ENCODE assay signal across 12 mouse cellular contexts in the genomic region with DNA sequence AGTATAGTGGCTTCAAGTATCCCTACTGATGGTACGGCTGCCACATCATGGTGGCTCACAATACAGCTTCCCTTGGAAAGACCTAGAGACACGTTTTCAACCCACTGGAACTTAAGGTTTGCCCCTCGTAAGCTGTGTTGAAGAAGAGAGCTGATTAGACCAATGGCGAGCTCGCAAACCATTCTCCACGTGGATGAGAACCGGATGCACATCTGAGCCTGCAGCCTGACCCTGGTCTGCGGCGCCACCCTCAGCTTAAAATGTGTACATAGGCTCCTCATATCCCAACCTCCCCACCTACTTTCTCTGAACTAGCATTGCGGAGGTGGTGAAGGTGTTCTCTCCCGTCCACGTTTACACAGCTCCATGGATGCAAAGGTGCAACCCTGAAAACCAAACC.
"Had no signal": no experiment of that assay in that cellular context is flagged by ENCODE, and none has a peak within 500 bp of the region (broad histone marks: within the 10 kb centered on the region; RNA-seq: fewer than 3 reads in every experiment).

No protein-coding gene starts in this region.

- H3K27me3 ChIP-seq: kidney, embryonic 15.5 days; limb, embryonic 13.5 days had no signal

- H3K9ac ChIP-seq: kidney, embryonic 15.5 days; limb, embryonic 13.5 days had no signal

- H3K4me1 ChIP-seq: kidney, embryonic 15.5 days; limb, embryonic 13.5 days; midbrain, embryonic 10.5 days had no signal

- H3K4me3 ChIP-seq: kidney, embryonic 15.5 days; limb, embryonic 13.5 days; midbrain, embryonic 10.5 days; myocyte had no signal

- H3K4me2 ChIP-seq: kidney, embryonic 15.5 days; limb, embryonic 13.5 days had no signal

- H3K27ac ChIP-seq: kidney, embryonic 15.5 days; limb, embryonic 13.5 days; midbrain, embryonic 10.5 days; stomach, postnatal 0 days had no signal

- H3K9me3 ChIP-seq: kidney, embryonic 15.5 days; limb, embryonic 13.5 days; midbrain, embryonic 10.5 days had no signal

- H3K36me3 ChIP-seq: kidney, embryonic 15.5 days; limb, embryonic 13.5 days; midbrain, embryonic 10.5 days had no signal

- DNase-seq: kidney, adult 2 months; kidney, postnatal 14 days; left cerebral cortex, postnatal 4 days; lung, adult 18-20 months; lung, postnatal 4 days; midbrain, embryonic 14.5 days; thymus, postnatal 4 days had no signal
